Mouse (Mus musculus) C2C12 (cell line): Measurements from ENCODE around the gene Dlgap1. TPM values are rescaled to one million over a fixed set of nuclear protein-coding genes. Genes with fewer than 3 reads are reported as not detected.

Experiments
- H3K27me3 ChIP-seq: one replicate; pipeline ENCODE4 v1.6.1; 2011; ENCODE audit not compliant: control insufficient read depth, insufficient read depth, insufficient read length
- H3K36me3 ChIP-seq: one replicate; pipeline ENCODE4 v1.6.1; 2011; ENCODE audit not compliant: control insufficient read depth, insufficient read depth
- H3K4me3 ChIP-seq: one replicate; pipeline ENCODE4 v1.5.1; 2011; ENCODE audit warnings: mild to moderate bottlenecking, control low read depth; ENCODE audit not compliant: poor library complexity, insufficient read depth, severe bottlenecking
- H3K79me2 ChIP-seq: one replicate; pipeline ENCODE4 v1.6.1; 2011; ENCODE audit not compliant: control insufficient read depth, insufficient read depth
- H3K79me3 ChIP-seq: one replicate; pipeline ENCODE4 v1.6.1; 2011; ENCODE audit warnings: low read depth, control low read depth
- H3ac ChIP-seq: one replicate; pipeline ENCODE3; 2011; ENCODE audit warnings: low read depth; ENCODE audit not compliant: control insufficient read depth, insufficient read length
- CEBPB ChIP-seq: IDR thresholded peaks from one replicate; pipeline ENCODE4 v1.6.1; 2011; ENCODE audit warnings: low read depth, mild to moderate bottlenecking, control low read depth, moderate library complexity
- CTCF ChIP-seq: IDR thresholded peaks from one replicate; pipeline ENCODE4 v1.5.1; 2011; ENCODE audit not compliant: control insufficient read depth, insufficient read depth, insufficient read length
- FOSL1 ChIP-seq: IDR thresholded peaks from one replicate; pipeline ENCODE4 v1.8.0; 2011; ENCODE audit warnings: mild to moderate bottlenecking, low read length; ENCODE audit not compliant: poor library complexity, insufficient read depth, severe bottlenecking
- MAX ChIP-seq: IDR thresholded peaks from one replicate; pipeline ENCODE4 v1.6.1; 2011; ENCODE audit warnings: mild to moderate bottlenecking, control low read depth
- MYOD1 ChIP-seq: IDR thresholded peaks from one replicate; pipeline ENCODE4 v1.6.1; 2011; ENCODE audit warnings: low read depth; ENCODE audit not compliant: control insufficient read depth, insufficient read length
- MYOG ChIP-seq: IDR thresholded peaks from one replicate; pipeline ENCODE4 v1.6.1; 2011; ENCODE audit not compliant: control insufficient read depth, insufficient read length; ENCODE audit errors: extremely low read depth
- USF1 ChIP-seq: IDR thresholded peaks from one replicate; pipeline ENCODE4 v1.6.1; 2011; ENCODE audit warnings: low read depth, mild to moderate bottlenecking, control low read depth, moderate library complexity
- polyA plus RNA-seq: library from polyadenylated mRNA; unstranded; fragments of >200 nt; fragmentation: generic; extraction: Trizol; gene quantifications from one replicate; pipeline ENCODE4 v1.2.1, GENCODE M21; 2012; ENCODE audit warnings: missing spikeins

Gene Dlgap1
- polyA plus RNA-seq, 1 experiment = 0.22 TPM

DNA sequence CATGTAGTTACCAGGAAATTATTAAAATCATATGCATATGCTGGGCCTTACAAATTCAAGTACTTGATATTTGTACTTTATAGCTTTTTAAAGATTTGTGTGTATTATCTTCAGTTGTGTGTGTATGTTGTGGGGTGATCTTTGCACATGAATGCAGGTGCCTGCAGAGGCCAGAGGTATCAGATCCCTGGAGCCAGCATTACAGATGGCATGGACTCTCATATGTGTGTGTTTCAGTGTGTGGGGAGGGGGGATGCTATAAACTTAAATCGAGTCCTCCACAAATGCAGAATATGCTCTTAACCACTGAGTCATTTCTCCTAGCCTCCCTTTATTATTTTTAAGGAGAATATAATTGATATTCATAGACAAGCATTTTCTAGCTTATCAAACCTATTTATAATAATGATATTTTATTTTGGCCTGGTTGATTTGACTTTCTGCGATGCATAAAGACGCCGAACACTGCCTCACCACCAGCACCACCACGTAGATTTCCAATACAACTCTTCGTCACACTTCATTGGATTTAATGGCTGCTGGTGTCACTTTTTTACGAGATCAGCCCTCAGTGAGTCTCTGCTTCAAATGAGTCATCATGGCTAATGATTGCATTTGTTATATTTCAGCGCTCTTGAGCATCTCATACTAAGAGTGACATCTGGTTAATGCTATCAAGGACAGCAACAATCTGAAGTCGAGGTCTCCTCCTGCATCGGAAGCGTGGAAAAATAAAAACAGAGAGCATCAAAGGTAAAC, 338.7 kb downstream of the Dlgap1 start:
- no peaks in the 10 kb centered on the region for H3K79me2 ChIP-seq
- no peaks in the 10 kb centered on the region for H3K79me3 ChIP-seq
- H3K27me3 ChIP-seq = no peaks in the 10 kb centered on the region
- no peak overlapping the region for H3ac ChIP-seq
- no peak for TF ChIP-seq MYOG
- no peak for TF ChIP-seq FOSL1
- no peak for TF ChIP-seq CTCF
- H3K4me3 ChIP-seq = no peak overlapping the region
- no peaks in the 10 kb centered on the region for H3K36me3 ChIP-seq

DNA sequence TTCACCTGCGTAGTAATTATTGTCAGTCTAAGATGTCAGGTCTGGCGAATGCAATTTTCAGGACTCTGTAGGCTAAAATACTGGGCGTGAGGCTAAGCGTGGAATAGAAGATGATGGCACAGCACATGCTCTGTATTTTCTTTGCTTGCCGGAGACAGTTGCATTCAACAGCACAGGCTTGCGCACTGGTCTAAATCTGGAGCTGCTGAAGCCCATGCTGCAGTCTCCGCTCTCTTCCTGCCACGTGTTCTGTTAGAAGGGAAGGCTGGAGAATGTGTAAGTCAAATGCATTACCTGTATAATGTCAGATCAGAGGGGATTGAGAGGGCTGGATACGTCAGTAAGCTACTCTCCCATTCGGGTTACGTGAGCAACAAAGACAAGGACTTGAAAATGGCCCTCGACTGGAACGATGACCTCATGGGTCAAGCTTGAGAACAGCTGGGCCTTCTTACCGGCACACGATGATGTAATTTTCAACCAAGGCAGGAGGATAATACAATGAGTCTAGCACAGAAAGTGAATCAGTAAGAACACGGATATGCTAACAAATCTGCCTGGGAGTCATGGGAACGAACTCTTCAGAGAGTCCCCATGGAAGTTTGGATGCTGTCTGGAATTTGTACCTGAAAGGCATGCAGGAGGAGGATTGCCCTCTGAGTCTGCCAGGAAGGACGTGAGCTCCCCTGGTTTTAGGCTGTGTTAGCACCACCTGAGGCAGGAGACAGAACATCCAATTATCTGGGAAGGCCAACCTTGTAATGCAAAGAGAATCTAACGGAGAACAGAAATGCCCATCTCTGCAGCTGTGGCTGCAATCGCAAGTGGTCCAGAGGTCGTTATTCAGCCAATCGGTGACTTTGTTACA, 339.7 kb downstream of the Dlgap1 start:
- TF ChIP-seq FOSL1 (no peak), MYOD1 (peak; percentile 82)
- no peaks in the 10 kb centered on the region for H3K36me3 ChIP-seq
- H3K79me2 ChIP-seq = no peaks in the 10 kb centered on the region
- no peaks in the 10 kb centered on the region for H3K27me3 ChIP-seq
- H3K79me3 ChIP-seq = no peaks in the 10 kb centered on the region
- H3ac ChIP-seq = no peak overlapping the region
- no peak overlapping the region for H3K4me3 ChIP-seq

DNA sequence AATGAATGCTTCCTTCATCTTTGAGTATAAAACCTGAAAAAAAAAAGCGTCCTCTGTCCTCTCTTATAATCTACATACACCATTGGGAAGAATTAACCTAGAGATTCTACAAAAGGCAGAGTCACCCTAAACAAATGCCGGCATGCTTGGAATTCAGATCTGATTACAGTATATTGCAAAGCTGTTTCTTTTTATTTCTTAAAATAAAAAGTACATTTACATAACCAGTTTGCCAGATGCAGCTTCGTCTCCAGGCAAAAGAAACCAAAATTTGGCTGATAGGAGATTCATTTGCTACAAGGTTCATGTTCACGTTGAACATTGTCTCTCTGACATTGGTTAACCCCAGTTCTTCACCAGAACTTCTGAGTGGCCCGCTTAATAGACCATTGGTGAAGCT, 347.5 kb downstream of the Dlgap1 start:
- Histone ChIP-seq H3ac (no peak overlapping the region), H3K4me3 (no peak overlapping the region), H3K27me3 (no peaks in the 10 kb centered on the region), H3K36me3 (no peaks in the 10 kb centered on the region), H3K79me2 (no peaks in the 10 kb centered on the region), H3K79me3 (no peaks in the 10 kb centered on the region)
- no peak for TF ChIP-seq CEBPB
- TF ChIP-seq MYOD1 = no peak
- TF ChIP-seq CTCF = no peak
- no peak for TF ChIP-seq FOSL1
- no peak for TF ChIP-seq MAX
- no peak for TF ChIP-seq USF1
- no peak for TF ChIP-seq MYOG

DNA sequence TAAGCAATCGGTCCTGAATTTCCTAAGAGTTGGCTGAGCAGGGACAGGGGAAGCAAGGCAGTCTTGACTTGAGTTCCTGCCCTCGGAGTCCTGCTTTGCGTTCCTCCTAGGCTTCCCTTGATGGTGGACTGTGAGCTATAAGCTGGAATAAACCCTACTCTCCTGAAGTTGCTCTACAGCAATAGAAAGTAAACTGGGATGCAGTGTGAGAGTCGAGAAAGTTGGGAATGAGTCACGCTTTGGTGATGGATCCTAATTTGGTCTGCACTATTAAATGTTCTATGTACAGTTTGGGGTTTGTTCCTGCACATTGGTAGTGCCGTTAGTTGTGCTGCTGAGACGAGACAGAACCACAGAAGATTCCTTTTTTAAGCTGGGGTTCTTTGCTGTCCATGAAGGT, 348.9 kb downstream of the Dlgap1 start:
- Histone ChIP-seq H3K36me3 (no peaks in the 10 kb centered on the region), H3K79me2 (no peaks in the 10 kb centered on the region), H3ac (no peak overlapping the region), H3K4me3 (no peak overlapping the region), H3K79me3 (no peaks in the 10 kb centered on the region), H3K27me3 (no peaks in the 10 kb centered on the region)
- TF ChIP-seq MYOG = no peak
- no peak for TF ChIP-seq CTCF
- TF ChIP-seq FOSL1 = no peak
- no peak for TF ChIP-seq MYOD1
- TF ChIP-seq USF1 = no peak
- TF ChIP-seq CEBPB = no peak

DNA sequence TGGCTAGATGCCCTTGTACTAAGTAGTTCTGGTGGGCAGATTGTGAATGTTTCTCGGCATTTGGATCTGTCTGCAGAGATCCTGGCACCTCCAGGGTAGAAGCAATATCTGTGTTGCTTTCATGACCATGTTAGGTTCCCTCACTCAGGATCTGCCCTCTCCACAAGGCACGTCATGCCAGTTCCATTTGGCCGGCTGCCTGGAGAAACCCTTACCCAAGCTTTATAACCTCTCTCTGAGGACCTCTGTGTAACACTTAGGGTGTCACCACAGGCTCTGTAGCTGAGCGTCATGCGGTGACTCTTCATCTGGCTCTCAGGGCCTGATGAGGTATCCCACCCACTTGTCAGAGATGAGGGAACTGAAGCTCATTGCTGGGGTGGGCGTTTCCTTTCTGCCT, 353.1 kb downstream of the Dlgap1 start:
- H3K79me2 ChIP-seq = no peaks in the 10 kb centered on the region
- H3K27me3 ChIP-seq = no peaks in the 10 kb centered on the region
- H3K79me3 ChIP-seq = no peaks in the 10 kb centered on the region
- H3K4me3 ChIP-seq = no peak overlapping the region
- H3K36me3 ChIP-seq = no peaks in the 10 kb centered on the region
- TF ChIP-seq CEBPB = no peak
- TF ChIP-seq MYOG = no peak
- TF ChIP-seq FOSL1 = no peak
- TF ChIP-seq USF1 = no peak
- TF ChIP-seq MAX = no peak
- TF ChIP-seq CTCF = no peak
- no peak for TF ChIP-seq MYOD1
- no peak overlapping the region for H3ac ChIP-seq
